Mouse (Mus musculus): ENCODE results near the gene Hspb9.

The Hspb9 gene

DNA sequence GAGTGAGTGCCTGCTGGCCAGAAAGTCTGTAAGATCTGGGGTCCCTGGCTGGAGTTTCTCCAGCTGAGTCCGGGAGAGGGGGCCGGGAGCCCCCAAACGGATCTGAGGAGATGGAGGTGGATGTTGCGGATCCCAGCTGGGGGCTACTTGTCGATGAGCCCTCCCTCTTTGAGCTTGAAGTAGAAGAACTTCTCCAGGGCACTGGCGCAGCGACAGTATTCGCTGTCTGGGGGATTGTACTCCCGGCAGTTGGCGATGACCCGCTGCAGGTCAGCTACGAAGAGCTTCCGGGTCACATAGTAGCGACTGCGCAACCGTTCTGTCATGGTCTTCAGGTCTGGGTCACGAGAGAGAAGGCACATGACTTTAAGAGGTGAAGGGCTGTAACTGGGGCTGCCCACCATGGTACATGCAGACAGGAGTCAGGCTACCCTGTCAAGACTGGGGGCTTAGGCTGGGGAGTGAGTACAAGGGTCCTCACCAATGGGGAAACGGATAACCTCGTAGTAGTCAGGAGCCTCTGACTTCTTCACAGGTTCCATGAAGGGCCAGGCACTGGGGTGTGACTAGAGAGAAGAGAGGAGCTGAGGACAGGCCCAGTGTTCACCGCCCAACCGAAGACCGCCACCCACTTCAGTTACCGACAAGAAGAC lies 8.4 kb upstream of the Hspb9 start:
- DNase-seq (ENCODE audit: extremely low spot score) = no peak

DNA sequence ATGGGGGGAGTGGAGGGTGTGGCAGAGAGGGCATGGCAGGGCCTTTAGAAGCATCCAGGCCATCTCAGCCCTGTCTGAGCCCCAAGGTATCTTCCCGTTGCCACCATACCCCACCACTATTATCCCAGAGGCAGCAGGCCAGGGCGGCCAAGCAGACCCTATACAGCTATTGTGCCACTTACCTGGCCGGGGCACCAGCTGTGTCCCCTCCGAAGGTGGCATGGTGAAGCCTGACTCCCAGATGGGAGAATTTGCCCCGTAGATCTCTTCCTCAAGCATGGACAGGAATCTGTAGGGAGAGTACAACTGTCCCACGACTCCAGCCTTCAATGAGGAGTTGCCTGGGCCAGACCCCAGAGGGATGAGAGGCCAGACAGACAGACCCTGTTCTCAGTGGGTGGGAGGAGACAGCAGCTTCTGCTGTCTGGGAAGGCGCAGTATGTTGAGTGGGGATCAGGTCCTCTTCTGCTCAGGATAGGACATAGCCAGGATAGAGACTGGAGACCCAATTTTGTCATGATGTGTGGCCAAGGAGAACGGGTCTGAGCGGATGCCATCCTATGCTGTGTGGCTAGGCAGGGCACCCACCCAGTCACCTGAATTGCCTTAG lies 4.3 kb upstream of the Hspb9 start:
- no peak for DNase-seq (ENCODE audit: extremely low spot score)

DNA sequence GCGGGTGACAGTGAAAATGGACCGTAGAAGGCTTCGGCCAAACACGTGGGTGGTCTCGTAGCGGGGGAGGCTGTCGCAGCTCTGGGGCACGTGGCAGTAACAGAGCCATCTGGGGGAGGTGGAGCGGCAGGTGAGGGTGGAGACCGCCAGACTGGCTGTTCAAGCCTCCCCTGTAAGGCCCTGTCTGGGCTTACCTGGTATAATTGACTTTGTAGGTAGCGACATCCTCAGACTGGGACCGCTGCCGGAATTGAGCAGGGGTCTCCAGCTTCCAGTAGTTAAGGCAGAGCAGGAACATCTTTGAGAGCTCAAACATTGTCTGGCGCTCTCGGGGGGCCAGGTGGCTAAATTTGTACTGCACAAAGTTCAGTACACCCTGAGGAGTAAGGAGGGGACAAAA lies 3.1 kb upstream of the Hspb9 start:
- no peak for DNase-seq (ENCODE audit: extremely low spot score)

DNA sequence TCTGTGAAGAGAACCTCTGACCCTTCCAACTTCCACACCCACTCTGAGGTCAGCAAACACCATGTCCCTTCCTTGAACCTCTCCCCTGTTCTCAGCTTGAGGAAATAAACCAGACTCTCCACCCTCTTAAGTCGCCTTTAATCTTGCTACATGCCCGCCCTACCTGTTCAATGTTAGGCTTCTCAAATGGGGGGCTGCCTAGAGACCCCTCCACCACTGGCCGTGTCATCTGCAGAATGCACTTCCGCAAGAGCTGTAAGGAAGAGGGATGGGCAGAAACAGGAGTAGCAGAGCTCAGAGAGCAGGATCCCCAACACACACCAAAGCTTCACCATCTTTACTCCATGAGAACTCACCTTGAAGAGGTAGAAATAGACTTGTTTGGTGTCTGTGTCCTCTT lies 2.7 kb upstream of the Hspb9 start:
- no peak for DNase-seq (ENCODE audit: extremely low spot score)

DNA sequence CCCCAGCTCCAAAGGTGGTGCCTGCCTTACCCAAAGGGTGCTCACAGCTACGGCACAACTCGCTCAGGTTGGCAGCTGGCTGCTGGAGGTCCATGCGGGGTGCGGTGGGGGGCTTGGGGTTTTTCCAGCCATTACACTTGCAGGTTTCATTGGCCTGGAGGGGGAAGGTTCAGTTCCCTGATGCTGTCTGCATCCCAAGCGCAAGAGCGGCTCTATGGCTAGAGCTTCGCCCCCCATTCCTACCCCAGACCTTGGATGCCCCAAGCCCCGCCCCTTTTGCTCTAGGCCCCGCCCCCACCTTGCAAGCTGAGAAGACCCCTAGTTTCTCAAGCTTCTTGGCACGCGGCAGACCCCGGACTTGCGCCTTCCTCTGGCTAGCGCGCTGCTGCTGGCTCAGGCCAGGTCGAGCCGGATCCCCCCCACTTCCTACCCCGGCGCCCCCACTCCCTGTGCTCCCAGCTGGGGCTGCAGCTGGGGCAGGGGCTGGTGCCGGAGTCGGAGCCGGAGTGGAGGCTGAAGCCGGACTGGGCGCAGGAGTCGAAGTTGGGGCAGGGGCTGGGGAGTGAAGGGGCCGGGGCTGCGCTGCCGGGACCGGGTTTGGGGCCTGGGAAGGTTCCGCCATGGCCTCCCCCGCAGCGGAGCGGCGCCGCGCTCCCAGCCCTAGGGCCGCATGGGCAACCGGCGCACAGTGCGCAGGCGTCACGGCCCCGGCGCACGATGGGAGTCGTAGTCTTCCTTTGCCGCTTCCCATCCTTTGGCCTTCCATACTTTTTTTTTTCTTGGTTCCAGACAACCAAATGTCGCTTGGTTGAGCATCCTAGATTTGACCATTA lies 1.7 kb upstream of the Hspb9 start, which contains the start of gene Kat2a:
Kat2a (minus strand) TSS at position 683 of the 833 bp plus-strand sequence.
- peak; percentile 84 for DNase-seq (ENCODE audit: extremely low spot score)

DNA sequence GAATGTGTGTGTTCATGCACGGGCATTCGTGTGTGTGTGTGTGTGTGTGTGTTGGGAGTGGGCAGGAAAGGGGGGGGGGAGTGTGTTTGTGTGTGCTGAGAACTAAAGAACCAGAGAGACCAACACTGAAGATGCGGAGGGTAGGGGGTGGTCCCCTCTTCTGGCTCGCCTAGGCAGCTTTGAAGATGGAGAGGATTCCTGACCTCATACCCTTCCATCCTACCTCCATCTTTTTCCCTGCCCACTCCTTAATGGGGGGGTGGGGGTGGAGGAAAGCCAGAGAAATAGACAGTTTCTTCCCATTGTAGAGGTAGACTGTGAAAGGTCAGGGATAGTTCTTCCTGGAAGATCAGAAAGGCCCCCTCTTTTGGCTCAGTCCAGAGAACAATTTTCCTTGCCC lies 476 bp upstream of the Hspb9 start:
- DNase-seq (ENCODE audit: extremely low spot score) = peak; percentile 27

DNA sequence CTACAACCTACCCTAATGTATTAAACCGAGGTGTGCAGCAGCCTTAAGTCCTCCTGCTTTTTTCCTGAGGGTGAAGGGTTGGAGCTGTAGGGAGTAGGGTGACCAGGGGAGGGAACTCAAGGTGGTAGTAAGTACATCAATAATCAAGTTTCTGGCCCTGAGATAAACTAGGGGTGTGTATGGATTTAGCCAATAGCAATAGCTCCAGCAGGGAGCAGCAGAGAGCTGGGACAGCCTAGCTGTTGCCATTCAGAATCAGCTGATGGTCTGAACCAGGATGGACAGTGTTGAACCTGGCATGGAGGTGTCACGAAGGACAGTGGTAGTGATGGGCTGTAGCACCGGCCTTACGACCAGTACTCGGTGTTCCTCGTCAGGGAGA lies 875 bp downstream of the Hspb9 start:
- peak; percentile 65 for DNase-seq (ENCODE audit: extremely low spot score)

DNA sequence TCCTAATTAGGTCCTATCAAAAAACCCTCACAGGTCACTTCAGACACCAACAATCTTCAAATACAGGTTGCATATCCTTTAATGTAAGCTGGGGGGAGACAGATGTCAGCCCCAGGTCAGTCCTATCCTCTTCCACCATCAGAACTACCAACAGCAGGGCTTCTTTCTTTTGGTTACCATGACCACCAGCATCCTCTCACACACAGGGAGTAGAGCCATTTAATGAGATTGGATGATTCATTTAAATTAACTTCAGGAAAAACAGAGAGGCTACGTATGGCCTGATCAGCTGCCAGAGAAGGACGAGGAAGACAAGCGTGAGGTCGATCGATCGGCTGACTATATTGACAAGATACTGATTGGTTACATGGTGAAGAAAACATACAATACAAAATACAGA lies 1.3 kb downstream of the Hspb9 start:
- no peak for DNase-seq (ENCODE audit: extremely low spot score)

DNA sequence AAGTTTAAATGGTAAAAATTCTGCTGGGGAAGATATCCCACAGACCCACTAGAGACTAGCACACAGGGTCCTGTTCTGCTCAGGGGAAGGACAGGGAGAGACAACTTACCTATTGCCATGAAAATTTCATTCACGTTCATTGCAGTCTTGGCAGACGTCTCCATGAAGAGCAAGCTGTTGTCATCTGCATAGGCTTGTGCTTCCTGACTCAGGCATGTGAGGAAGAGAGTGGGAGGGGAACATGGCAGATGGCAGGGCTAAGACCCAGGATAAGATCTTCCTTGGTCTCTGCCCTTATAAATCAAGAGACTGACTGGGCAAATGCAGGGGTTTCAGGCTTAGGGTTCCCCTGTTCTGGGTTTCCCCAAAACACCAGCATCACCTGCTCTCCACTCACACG lies 3.0 kb downstream of the Hspb9 start:
- DNase-seq (ENCODE audit: extremely low spot score) = no peak

DNA sequence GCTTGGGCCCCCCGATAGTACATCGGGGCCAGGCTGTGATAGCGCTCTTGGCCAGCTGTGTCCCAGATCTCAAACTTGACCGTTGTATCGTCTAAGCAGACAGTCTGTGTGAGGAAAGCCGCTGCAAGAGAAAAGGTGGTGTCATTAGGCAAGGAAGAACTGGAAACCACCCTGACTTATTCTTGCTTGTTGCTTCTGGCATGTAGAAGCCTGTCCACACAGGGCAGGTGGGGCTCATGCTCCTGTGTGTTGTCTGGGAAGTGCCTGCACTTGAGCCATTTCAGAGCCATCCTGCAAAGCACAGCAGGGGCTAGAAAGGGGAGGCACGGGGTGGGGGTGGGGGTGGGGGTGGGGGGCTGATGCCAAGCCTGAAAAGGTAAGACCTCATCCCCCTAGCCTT lies 4.8 kb downstream of the Hspb9 start:
- no peak for DNase-seq (ENCODE audit: extremely low spot score)

DNA sequence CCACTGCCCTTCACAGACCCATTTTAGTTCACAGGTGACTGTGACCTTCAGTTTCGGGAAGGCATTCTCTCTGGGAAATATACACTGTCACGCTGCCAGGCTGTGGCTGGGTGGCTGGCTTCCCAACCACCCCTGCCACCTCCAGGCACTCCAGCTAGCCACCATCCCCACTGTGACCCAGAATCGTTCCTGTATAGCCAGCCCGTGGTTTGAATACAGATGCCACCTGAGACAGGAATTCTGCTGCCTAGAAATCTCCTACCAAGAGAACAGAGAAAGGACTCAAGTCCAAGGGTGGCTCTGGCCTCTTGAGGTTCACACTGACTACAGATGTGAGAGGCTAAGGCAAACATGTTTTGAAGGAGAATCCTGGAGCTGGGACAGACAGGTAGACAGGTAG lies 5.2 kb downstream of the Hspb9 start:
- no peak for DNase-seq (ENCODE audit: extremely low spot score)

DNA sequence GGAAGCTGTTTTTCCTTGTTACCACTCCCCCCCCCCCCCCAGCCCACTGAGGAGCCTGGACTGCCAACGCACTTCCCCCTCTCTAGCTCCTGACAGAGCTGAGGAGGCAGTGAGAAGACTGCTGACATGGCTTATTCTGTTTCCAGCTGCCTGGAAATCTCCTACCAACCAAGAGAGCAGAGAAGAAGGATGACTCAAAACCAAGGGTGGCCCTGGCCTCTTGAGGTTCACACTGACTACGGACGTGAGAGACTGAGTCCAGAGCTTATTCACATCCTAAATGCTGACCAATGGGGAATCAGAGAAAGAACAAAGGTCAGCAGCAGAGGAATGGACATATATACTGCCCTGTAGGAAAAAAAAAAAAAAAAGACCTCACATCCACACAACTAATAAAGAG lies 5.7 kb downstream of the Hspb9 start:
- no peak for DNase-seq (ENCODE audit: extremely low spot score)

DNA sequence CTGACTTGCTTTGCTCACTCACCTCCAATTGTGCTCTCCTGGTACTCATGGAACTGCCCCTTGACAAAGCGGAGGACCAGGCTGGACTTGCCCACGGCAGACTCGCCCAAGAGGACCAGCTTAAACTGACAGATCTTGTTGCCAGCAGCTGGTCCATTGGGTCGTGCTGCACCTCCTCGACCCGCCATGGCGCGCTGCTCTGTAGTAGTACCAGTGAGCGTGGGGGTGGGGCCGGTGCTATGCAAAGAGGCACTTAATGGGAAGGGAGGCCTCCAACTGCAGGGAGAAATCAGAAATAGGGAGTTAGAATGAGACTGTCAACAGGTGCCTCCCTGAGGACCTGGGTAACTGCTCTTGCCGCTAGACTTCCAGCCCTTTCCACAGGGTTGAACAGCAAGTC lies 6.2 kb downstream of the Hspb9 start:
- no peak for DNase-seq (ENCODE audit: extremely low spot score)

DNA sequence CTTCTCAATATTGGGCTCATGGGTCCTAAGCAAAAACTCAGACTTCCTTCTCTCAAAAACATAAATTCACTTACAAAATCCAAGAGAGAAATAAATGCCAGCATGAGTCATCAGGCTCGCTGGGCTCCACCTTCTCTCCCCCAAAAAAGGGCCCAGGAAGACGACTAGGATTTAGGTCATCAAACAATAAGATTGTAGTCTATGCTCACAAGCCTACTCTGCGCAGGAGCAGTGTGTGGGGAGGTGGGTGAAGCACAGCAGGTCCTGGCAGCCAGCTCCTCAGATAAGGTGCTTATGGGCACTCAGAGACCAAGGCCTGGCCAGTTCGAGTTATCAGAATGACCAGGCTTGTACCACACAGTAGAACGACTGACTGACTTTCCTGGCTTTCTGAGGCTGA lies 6.7 kb downstream of the Hspb9 start:
- DNase-seq (ENCODE audit: extremely low spot score) = no peak

DNA sequence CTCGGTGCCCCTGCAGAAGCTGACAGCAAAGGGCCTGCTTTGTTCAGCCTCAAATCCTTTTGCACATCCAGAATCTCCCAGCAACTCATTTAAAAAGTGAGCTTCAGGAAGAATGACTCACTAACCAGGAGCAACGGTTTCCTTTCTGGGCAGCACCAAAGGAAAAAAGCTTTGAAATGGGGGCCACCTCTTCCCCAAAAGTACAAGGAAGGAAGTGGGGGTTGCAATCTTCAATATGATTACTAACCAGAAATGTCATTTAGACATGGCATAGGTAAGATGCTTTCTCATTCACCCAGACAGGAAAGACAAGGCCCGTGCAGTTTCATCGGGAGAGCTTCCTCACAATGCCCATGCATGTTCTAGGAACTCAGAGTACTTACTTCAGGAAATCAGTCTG lies 7.6 kb downstream of the Hspb9 start:
- no peak for DNase-seq (ENCODE audit: extremely low spot score)

DNA sequence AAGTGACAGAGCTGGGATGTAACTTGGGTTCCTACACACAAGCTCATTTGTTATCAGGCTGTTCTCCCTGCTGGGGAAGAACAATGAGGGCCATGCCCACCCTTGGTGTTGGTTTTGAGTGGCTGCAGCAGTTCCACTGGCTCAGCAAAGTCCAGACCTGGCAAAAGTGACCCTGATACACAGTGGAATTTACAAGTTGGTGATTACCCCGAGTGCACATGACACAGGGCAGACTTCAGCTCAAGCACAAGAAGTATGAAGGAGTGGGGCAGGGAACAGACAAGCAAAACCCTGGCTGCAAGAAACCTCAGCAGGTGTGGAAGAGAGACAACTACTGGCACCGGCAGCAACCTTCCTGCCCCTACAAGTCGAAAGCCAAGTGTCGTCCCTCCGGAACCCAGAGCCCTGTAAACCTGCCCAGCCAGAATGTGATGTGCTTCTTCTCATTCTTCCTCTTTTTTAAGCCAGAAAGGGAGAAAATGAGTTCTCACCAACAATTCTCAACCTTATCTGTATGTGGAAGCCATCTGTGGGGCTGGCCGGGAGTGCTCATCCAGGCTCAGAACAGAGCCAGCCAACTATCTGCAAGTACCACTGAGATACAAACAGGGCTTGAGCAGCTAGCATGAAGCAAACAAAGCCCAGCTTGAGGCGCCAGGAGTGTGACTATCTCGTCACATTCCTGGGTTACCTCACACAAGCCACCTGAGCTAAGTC lies 8.3 kb downstream of the Hspb9 start:
- DNase-seq (ENCODE audit: extremely low spot score) = no peak

DNA sequence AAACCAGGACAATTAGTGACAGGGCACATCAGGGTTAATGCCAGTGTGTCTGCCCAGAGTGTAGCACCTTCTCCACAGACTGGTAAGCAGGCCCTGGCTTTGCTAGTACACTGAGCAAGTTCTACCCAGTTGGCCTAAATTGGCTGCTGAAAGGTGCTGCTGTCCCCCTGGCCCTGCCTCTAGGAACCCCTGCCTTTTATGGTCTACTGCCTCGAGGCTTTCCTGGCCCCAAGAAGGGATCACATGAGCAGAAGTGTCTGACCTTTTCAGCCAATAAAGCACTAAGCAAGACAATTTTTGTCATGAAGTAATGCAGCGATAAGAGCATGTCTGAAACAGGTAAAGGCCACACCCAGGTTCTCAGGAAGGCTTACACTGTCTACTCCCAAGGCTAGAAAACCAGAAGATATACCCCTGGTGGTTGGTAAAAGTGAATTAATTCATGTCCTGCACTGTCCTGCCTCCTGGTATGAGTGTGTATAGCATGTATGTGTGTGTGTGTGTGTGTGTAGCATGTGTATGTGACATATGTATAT lies 8.9 kb downstream of the Hspb9 start:
- DNase-seq (ENCODE audit: extremely low spot score) = no peak

DNA sequence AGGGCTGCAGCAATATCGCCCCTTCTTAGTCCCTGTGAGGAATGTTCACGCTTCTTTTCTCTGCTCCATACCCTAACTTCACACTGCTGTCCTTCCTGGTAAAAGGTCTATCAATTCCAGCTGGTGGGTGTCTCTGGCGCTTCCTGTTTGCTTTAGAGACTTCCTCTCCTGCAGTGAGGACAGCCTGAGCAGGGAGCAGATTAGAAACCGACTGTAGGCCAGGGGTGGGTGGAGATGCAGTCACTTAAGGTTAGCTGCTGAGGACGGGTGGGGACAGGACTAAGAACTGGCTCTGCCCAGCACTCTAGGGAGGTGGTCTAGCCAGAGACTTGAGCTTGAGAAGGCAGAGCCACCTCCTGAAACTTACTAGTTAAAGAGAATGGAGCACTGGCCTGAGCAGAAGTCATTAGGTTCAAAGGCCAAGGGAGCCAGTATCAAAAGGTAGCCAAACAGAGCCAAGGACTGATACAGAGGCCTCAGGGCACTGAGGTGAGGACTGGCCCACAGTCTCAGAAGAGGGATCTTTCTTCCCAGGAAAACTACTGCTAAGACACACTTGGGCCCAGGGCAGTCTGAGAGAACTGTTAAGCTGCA lies 11.4 kb downstream of the Hspb9 start:
- DNase-seq (ENCODE audit: extremely low spot score) = no peak

DNA sequence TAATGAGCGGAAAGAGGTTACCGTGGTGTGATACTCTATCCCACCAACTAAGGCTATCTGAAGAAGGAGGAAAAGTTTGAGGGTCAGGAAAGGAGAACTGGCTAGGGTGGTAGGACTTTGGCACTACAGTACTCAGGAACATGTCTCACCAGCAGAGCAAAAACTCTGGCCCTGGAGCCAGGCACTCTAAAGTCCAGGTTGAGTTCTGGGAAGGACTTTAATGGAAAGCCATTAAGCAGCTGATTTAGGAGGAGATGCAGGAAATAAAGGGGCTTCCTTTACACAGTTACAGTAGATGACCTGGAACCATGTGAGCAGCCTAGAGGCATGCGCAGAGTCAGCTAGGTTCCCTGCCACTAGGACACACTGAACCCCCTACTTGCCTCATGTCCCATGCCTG lies 13.6 kb downstream of the Hspb9 start:
- no peak for DNase-seq (ENCODE audit: extremely low spot score)

DNA sequence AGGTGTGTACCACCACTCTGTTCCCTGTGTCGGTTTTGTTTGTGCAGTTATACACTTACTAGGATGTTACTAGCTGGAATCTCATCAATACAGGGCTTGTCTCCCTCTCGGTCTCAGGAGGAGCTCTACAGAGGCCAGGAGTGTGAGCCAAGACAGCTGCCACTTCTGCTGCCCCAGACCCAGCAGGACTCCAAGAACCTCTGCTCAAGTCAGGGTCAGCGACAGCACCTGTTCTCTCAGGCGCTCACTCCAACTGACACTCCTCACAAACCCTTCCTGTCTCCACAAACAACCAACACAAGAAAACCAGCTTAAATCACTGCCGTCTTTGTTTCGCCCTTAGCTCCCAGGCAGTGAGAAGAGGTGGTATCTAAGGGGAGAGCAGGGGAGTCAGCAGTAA lies 15.0 kb downstream of the Hspb9 start:
- no peak for DNase-seq (ENCODE audit: extremely low spot score)

DNA sequence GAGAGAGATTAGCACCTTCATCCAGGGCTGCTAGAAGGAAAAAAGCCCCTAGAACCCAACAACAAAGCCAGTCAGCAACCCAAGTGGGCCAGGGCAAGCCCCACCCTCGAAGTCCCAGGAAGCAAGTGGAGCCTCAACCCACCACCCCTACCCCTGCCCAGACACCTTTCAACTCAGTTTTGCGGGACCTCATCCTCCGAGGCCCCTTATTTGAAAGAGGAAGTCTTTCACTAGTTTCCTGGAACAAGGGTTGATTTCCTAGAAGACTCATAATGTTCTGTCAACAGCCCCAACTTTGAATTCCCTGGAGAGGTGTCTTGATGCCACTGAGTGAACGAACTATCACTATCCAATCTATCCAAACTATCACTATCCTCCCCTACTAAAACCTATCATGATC lies 16.3 kb downstream of the Hspb9 start:
- no peak for DNase-seq (ENCODE audit: extremely low spot score)

Data from embryo, embryonic 9.5 days (tissue).